ENCODE assay signal across 12 mouse cellular contexts in genomic region chr11:108344759-108345158, GRCm38 (mm10). TPM values are rescaled to one million over a fixed set of nuclear protein-coding genes. Genes with fewer than 3 reads are reported as not detected.
DNase-seq lines count a peak whose midpoint lies in the region; ATAC-seq and TF ChIP-seq lines count a peak whose summit lies in the region.
"Had no signal": no experiment of that assay in that cellular context is flagged by ENCODE, and none has a peak within 500 bp of the region (broad histone marks: within the 10 kb centered on the region; RNA-seq: fewer than 3 reads in every experiment).

No protein-coding gene starts in this region.

- WGBS in neural tube, embryonic 11.5 days = 58% methylated on average over 8 of the region's 8 CpGs
- WGBS in limb, embryonic 15.5 days = 57% methylated on average over 8 of the region's 8 CpGs
- 68% methylated on average over 8 of the region's 8 CpGs for whole genome bisulfite sequencing in stomach, embryonic 16.5 days

- no peak overlapping the region for H3K9ac ChIP-seq in neural tube, embryonic 11.5 days (ENCODE audit: low read length)
- H3K9ac ChIP-seq in limb, embryonic 15.5 days = no peak overlapping the region
- no peak overlapping the region for H3K9ac ChIP-seq in stomach, embryonic 16.5 days (ENCODE audit: low read length)

- H3K4me1 ChIP-seq in neural tube, embryonic 11.5 days (ENCODE audit: control insufficient read depth, insufficient read depth, low read length) = peaks cover 7% of the 10 kb centered on the region
- peaks cover 18% of the 10 kb centered on the region for H3K4me1 ChIP-seq in limb, embryonic 15.5 days
- H3K4me1 ChIP-seq in stomach, embryonic 16.5 days (ENCODE audit: control insufficient read depth, insufficient read depth, low read length) = peaks cover 11% of the 10 kb centered on the region

- no peaks in the 10 kb centered on the region for H3K36me3 ChIP-seq in neural tube, embryonic 11.5 days (ENCODE audit: control insufficient read depth, insufficient read depth, low read length)
- no peaks in the 10 kb centered on the region for H3K36me3 ChIP-seq in limb, embryonic 15.5 days
- H3K36me3 ChIP-seq in stomach, embryonic 16.5 days (ENCODE audit: control insufficient read depth, insufficient read depth, low read length) = no peaks in the 10 kb centered on the region

- no peaks in the 10 kb centered on the region for H3K9me3 ChIP-seq in neural tube, embryonic 11.5 days (ENCODE audit: control insufficient read depth, low read length)
- no peaks in the 10 kb centered on the region for H3K9me3 ChIP-seq in limb, embryonic 15.5 days
- no peaks in the 10 kb centered on the region for H3K9me3 ChIP-seq in stomach, embryonic 16.5 days (replicated peaks; ENCODE audit: control insufficient read depth, low read length)

- peak overlapping the region; percentile 100 for H3K4me2 ChIP-seq in neural tube, embryonic 11.5 days (ENCODE audit: low read depth)
- H3K4me2 ChIP-seq in limb, embryonic 15.5 days = peak overlapping the region; percentile 94
- H3K4me2 ChIP-seq in stomach, embryonic 16.5 days (ENCODE audit: low read depth, low read length) = peak overlapping the region; percentile 99

- intact Hi-C loops in gastrocnemius, adult 2 months (cut with DNase I) = loop anchor here (5.0 to 10.0 kb wide), 2 partner anchors 122 to 210 kb away; no protein-coding TSS in a partner anchor

- peak overlapping the region; percentile 97; the same call in 1 of the 2 replicates for H3K27ac ChIP-seq in gastrocnemius, adult 2 months
- no peak overlapping the region for H3K27ac ChIP-seq in neural tube, embryonic 11.5 days (ENCODE audit: low read depth, low read length)
- 0 out of 2 replicates have a peak overlapping the region, but pooled peaks have one; percentile 86 for H3K27ac ChIP-seq in limb, embryonic 15.5 days
- H3K27ac ChIP-seq in stomach, embryonic 16.5 days (ENCODE audit: low read length) = no peak overlapping the region
- H3K27ac ChIP-seq: macrophage had no signal

- ATAC-seq in neural tube, embryonic 11.5 days (ENCODE audit: insufficient read depth, low FRiP score, low TSS enrichment) = no peak
- no peak for ATAC-seq in limb, embryonic 15.5 days (ENCODE audit: insufficient number of reproducible peaks, low FRiP score, low TSS enrichment, low read depth)
- ATAC-seq in stomach, embryonic 16.5 days (ENCODE audit: insufficient read depth, low FRiP score) = no peak

- no peak for DNase-seq in gastrocnemius, adult 2 months
- DNase-seq in gastrocnemius, postnatal 4 days (ENCODE audit: low spot score in 2 of 2) = no peak
- no peak for DNase-seq in neural tube, embryonic 11.5 days (ENCODE audit: low spot score)
- no peak for DNase-seq in neural tube, embryonic 10.5 days (ENCODE audit: extremely low spot score, low spot score)
- DNase-seq in thymus, postnatal 10 days (ENCODE audit: low spot score in 2 of 2) = no peak
- DNase-seq in right cerebral cortex, adult 2 months (ENCODE audit: low spot score in 2 of 2) = no peak
- DNase-seq: cerebellum, postnatal 14 days; spleen, adult 18-20 months had no signal

- peak overlapping the region; percentile 87 for H3K4me3 ChIP-seq in gastrocnemius, adult 2 months
- H3K4me3 ChIP-seq in neural tube, embryonic 11.5 days (ENCODE audit: low read depth, low read length) = peak overlapping the region; percentile 76
- H3K4me3 ChIP-seq in limb, embryonic 15.5 days = peak overlapping the region; percentile 77
- H3K4me3 ChIP-seq in stomach, embryonic 16.5 days (replicated peaks; ENCODE audit: low read length) = peak overlapping the region; percentile 89

- H3K27me3 ChIP-seq in neural tube, embryonic 11.5 days (ENCODE audit: control insufficient read depth, insufficient read depth, low read length) = peaks cover 8% of the 10 kb centered on the region; the same call in 1 of the 2 replicates
- 0 out of 2 replicates have a peak, but pooled peaks cover 5% of the 10 kb centered on the region for H3K27me3 ChIP-seq in limb, embryonic 15.5 days
- H3K27me3 ChIP-seq in stomach, embryonic 16.5 days (ENCODE audit: control insufficient read depth, insufficient read depth, low read length) = no peaks in the 10 kb centered on the region

- no peak for TF ChIP-seq CTCF in gastrocnemius, adult 2 months (IDR thresholded peaks at IDR 0.05)

RNA-seq across cellular contexts. Expression of gene Prkca, which starts 1.0 kb away (rescaled TPM):
- 10 to 100 TPM; 54.9 to 57.8 TPM for total RNA-seq in gastrocnemius, adult 2 months (2021)
- 10 to 100 TPM; 41.0 to 46.1 TPM for total RNA-seq in gastrocnemius, postnatal 4 days (2021)
- polyA plus RNA-seq in neural tube, embryonic 11.5 days (2014; fragmentation: Nextera tagmentation; extraction: Ambion mirVana) = 7.7 and 9.1 TPM in 2 replicates
- 8.3 and 9.0 TPM in 2 replicates for polyA plus RNA-seq in limb, embryonic 15.5 days (2015; fragmentation: Nextera tagmentation; extraction: Ambion mirVana)
- polyA plus RNA-seq in stomach, embryonic 16.5 days (2015; fragmentation: Nextera tagmentation; extraction: Ambion mirVana) = 6.5 and 6.9 TPM in 2 replicates

RNA-seq across cellular contexts. Expression of gene Apoh, which starts 1.6 kb away (rescaled TPM):
- under 1 TPM; 0.39 to 0.69 TPM for total RNA-seq in gastrocnemius, adult 2 months (2021)
- 1 to 10 TPM; 1.4 to 8.0 TPM for total RNA-seq in gastrocnemius, postnatal 4 days (2021)
- polyA plus RNA-seq in neural tube, embryonic 11.5 days (2014; fragmentation: Nextera tagmentation; extraction: Ambion mirVana) = not detected in 2 replicates
- 0.40 and 2.0 TPM in 2 replicates for polyA plus RNA-seq in limb, embryonic 15.5 days (2015; fragmentation: Nextera tagmentation; extraction: Ambion mirVana)
- 22.7 and 27.2 TPM in 2 replicates for polyA plus RNA-seq in stomach, embryonic 16.5 days (2015; fragmentation: Nextera tagmentation; extraction: Ambion mirVana)
- polyA plus RNA-seq: inflammation-experienced regulatory T-cells, adult 6 months; macrophage had no signal

Comparison
In these comparisons a context has a peak if more than half of its experiments do, and no peak if none do; other contexts are left out.
1. H3K27ac ChIP-seq: peak in gastrocnemius, adult 2 months (single experiment) and limb, embryonic 15.5 days (single experiment); none in neural tube, embryonic 11.5 days (single experiment) and stomach, embryonic 16.5 days (single experiment).
2. Peak in every context shown above with its lines, with median percentiles within 50 percentile points of each other: H3K4me3 ChIP-seq and H3K4me2 ChIP-seq.